Mouse (Mus musculus) liver, postnatal 0 days (tissue): Measurements from ENCODE around the gene Tdpoz2.

ENCODE experiments used
- CTCF ChIP-seq: sonication (generic); IDR thresholded peaks from 2 replicates; pipeline ENCODE4 v1.5.1; 2016; ENCODE audit warnings: antibody characterized with exemption, low read depth
- EP300 ChIP-seq: IDR thresholded peaks from 2 replicates; pipeline ENCODE4 v1.6.1; 2016; ENCODE audit warnings: antibody characterized with exemption, low read depth, mild to moderate bottlenecking

DNA sequence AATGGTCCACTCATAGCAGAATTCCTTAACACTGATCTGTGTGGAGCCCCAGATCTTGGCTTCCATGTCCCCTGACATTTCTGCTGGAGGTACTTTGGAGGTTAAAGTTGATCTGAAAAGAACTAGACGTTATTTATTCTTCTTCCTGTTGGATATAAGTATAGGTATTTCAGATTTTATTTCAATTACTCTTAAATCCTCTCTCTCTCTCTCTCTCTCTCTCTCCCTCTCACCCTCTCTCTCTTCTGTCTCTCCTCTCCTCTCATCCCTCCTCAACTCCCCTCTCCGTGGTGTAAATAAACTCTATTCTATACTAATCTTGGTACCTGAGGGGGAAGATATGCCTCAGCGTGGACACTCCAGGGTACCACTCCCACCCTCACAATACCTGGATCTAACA lies at the start of gene Tdpoz2:
- TF ChIP-seq CTCF (no peak), EP300 (no peak)
